Mouse (Mus musculus) spleen, adult 2 months (tissue): ENCODE measurements around the gene Mdga2. TPM values are rescaled to one million over a fixed set of nuclear protein-coding genes. Genes with fewer than 3 reads are reported as not detected.

Experiments
- DNase-seq, 2 experiments: peaks; one replicate each; pipeline versions ENCODE4 v3.0.0 to v3.0.0-alpha.2; 2012 to 2021; ENCODE audit warnings: low spot score in 2 of 2, low read depth in 1 of 2
- H3K27ac ChIP-seq: fragments of 200-500 bp; 2 replicates; pipeline ENCODE4 v1.5.1; 2012; ENCODE audit warnings: low read length, inconsistent platforms; ENCODE audit not compliant: insufficient read depth
- H3K27me3 ChIP-seq: fragments of 200-500 bp; 2 replicates; pipeline ENCODE4 v1.6.1; 2012; ENCODE audit warnings: mild to moderate bottlenecking, moderate library complexity, low read length, inconsistent platforms; ENCODE audit not compliant: control insufficient read depth, insufficient read depth
- H3K36me3 ChIP-seq: fragments of 200-500 bp; 2 replicates; pipeline ENCODE4 v1.6.1; 2012; ENCODE audit warnings: mild to moderate bottlenecking, low read length, inconsistent platforms; ENCODE audit not compliant: control insufficient read depth, insufficient read depth
- H3K4me1 ChIP-seq: fragments of 200-500 bp; 2 replicates; pipeline ENCODE4 v1.6.1; 2011; ENCODE audit warnings: inconsistent platforms; ENCODE audit not compliant: control insufficient read depth, insufficient read depth, insufficient read length
- H3K4me3 ChIP-seq: fragments of 200-500 bp; 2 replicates; pipeline ENCODE4 v1.5.1; 2011; ENCODE audit warnings: mild to moderate bottlenecking, inconsistent platforms; ENCODE audit not compliant: insufficient read depth, insufficient read length; ENCODE audit errors: extremely low read depth
- CTCF ChIP-seq: fragments of 200-500 bp; IDR thresholded peaks from 2 replicates; pipeline ENCODE4 v1.5.1; 2011; ENCODE audit warnings: mild to moderate bottlenecking, inconsistent platforms; ENCODE audit not compliant: insufficient read depth, insufficient read length, insufficient replicate concordance; ENCODE audit errors: extremely low read depth
- POLR2A ChIP-seq: fragments of 200-500 bp; IDR thresholded peaks from 2 replicates; pipeline ENCODE4 v1.6.1; 2011; ENCODE audit warnings: low read depth, low read length, inconsistent platforms
- WGBS: fragments of 180-500 bp; shearing (Covaris S2); methylation state at CpG from one replicate; pipeline ENCODE4 v1.1.7; 2018; 5-methylcytosine and 5-hydroxymethylcytosine counted together
- polyA plus RNA-seq: library from polyadenylated mRNA; depleted of rRNA; stranded (reverse); fragments of >200 nt; gene quantifications from 2 replicates; pipeline ENCODE4 v1.2.3, GENCODE M21; 2012; rRNA removed

The Mdga2 gene
- 0.04 TPM in 1 of 2 replicates, not detected in the other for polyA plus RNA-seq

DNA sequence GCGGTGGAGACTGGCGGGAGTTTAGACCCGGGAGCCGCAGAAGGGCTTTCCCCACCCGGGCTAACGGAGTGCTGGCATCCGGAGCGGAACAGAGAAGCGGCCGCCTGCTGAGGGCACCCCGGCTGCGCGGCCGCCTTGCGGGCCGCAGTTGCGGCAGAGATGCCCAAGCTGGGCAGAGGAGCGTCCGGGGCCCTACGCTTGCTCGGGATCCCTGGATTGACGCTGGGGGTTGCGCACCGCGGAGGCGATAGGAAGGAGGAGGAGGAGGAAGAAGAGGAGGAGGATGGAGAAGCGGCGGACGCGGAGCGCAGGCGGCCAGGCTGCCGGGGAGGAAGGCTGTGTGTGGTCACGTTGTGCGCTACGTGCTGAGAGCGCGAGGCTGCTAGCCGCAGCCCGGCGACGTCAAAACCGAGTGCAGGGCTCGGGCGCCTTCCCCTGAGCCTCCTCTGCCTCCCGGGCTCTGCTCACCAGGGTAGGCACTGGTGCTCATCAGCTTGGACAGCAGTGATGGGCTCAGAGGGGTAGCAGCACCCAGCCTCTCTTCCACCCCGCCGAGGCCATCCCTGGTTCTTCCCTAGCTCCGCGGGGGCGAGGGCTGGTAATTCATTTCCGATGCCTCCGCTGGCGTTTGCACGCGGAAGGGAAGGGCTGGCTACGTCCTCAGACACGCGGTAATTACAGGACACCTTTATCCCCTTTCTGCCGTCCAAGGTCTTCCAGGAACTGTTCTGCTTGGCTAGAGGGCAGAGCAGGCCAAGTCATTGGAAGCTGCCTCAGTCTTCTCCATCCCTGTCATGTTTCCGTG lies at the start of gene Mdga2:
TSS of gene Mdga2 (minus strand) at position 329 of the 805 bp plus-strand sequence.
- 5% methylated on average over 61 of the region's 61 CpGs for WGBS
- no peak for TF ChIP-seq CTCF
- no peak within 1 kb of the TSS for H3K27ac ChIP-seq
- peaks cover 6% of the 10 kb centered on the region; the same call in 1 of the 2 replicates for H3K27me3 ChIP-seq
- H3K4me1 ChIP-seq = no peaks in the 10 kb centered on the region
- no peak for DNase-seq
- no peak within 1 kb of the TSS for H3K4me3 ChIP-seq
- H3K36me3 ChIP-seq = no peaks in the 10 kb centered on the region

DNA sequence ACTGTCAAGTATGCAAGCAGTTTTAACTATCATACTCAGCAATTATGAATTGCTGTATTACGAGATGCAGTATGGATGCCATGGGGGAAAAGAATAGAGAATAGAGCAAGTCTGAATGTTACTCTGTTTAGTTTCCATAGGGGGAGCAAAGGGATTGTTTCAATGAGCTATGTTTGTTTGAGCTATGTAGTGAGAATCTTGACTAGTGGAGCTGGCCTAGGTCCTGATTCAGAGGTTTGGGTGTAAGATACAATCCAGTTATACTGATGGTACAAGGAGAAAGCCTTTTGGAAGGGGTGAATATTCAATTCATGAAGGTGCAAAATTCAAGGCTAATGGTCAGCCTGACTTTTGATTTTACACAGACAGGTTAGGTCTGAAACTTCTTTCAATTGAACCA lies 45.1 kb upstream of the Mdga2 start:
- Histone ChIP-seq H3K4me3 (no peak overlapping the region), H3K27me3 (no peaks in the 10 kb centered on the region), H3K36me3 (no peaks in the 10 kb centered on the region), H3K4me1 (no peaks in the 10 kb centered on the region), H3K27ac (no peak overlapping the region)
- DNase-seq = no peak
- 76% methylated on average over 1 of the region's 1 CpGs for WGBS
- TF ChIP-seq POLR2A = no peak
- no peak for TF ChIP-seq CTCF

DNA sequence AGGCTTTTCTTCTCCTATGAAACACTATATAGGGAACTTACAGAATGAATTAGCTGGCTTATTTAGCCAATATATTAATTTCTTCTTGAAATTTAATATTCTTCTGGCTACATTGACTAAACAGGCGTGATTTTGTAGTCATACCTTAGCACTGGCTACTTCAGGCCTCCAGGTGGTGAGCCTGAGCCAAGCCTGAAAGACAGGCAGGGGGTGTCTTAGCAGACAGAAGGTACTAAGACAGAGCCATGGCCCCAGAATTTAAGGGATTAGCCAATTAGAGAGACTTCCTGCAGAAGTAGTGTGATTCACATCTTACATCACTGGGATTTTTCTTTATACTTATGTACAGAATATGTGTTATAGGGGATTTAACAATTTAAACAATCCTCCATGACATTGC lies 1.2 kb upstream of the Mdga2 start:
- Histone ChIP-seq H3K4me1 (no peaks in the 10 kb centered on the region), H3K36me3 (no peaks in the 10 kb centered on the region), H3K4me3 (no peak overlapping the region), H3K27me3 (peaks cover 6% of the 10 kb centered on the region; the same call in 1 of the 2 replicates), H3K27ac (no peak overlapping the region)
- no peak for TF ChIP-seq CTCF
- no peak for TF ChIP-seq POLR2A
- DNase-seq = no peak
- 45% methylated on average over 1 of the region's 1 CpGs for WGBS

DNA sequence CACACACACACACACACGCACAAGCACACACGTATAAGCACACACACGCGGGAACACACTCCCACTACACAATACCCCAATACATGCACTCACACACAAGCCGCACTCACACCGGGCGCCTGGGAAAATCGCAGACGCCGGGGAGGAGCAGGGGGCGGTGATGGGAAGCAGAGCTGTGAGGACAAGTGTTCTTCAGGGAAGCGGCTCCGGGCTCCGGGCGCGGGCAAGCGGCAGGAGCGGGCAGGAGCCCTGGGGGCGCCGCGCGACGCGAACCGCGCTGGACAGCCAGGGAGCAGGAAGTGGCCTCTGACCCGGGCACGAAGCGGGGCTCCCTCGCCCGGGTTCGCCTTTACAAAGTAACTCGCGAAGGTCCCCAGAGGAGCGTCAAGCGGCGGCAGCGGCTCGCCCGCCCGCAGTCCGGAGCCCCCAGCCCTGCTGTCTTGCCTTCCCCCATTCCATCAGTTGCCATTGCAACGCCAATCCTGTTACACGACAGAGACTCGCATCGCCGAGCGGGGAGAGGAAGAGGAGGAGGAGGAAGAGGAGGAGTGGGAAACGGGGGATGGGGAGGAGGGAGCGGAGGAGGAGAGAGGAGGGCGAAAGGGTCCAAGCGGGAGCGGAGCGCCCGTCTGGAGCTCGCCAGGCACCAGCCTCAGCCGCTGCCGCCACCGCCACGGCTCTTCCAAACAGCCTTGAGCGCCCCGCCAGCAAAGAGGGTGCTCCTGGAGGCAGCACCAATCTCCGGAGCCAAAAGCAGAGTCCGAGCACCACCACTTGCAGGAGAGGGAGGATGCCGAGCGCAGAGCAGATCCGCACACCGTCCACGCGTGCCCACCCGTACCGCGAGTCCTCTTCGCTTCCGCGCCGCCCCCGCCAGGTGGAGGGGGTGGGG lies 774 bp downstream of the Mdga2 start:
- no peak for DNase-seq
- Histone ChIP-seq H3K4me3 (no peak overlapping the region), H3K4me1 (no peaks in the 10 kb centered on the region), H3K27me3 (peaks cover 6% of the 10 kb centered on the region; the same call in 1 of the 2 replicates), H3K27ac (no peak overlapping the region), H3K36me3 (no peaks in the 10 kb centered on the region)
- TF ChIP-seq POLR2A = no peak
- no peak for TF ChIP-seq CTCF
- WGBS = 5% methylated on average over 78 of the region's 78 CpGs

DNA sequence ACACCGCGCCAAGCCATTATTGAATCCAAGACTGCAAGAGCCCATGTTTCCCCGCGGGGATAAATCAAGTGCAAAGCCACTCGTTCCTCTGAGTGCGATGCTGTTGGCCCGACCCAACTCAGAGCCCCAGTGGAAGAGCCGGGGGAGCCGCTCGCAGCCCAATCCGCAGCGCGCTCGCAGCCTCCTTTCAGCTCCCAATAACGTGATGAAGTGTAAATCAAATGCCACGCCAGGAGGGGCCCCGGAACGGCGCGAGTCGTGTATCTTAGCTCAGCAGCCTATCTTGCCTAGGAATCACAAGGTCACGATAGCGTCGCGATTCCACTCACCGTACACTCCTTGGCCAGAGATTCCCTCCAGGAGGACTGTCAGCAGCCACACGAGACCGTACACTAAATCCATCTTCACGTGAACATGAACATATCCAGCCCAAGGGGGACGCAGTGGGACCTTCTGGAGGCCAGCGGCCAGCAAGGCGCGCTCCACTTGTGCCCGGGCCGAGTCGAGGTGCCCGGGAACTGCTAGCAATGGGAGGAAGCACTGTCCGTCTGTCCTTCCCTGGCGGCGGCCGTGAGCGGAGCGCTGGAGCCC lies 1.6 kb downstream of the Mdga2 start:
- no peak overlapping the region for H3K4me3 ChIP-seq
- H3K27me3 ChIP-seq = peaks cover 6% of the 10 kb centered on the region; the same call in 1 of the 2 replicates
- WGBS = 3% methylated on average over 43 of the region's 43 CpGs
- H3K27ac ChIP-seq = no peak overlapping the region
- no peak for DNase-seq
- TF ChIP-seq CTCF (no peak), POLR2A (no peak)
- no peaks in the 10 kb centered on the region for H3K36me3 ChIP-seq
- no peaks in the 10 kb centered on the region for H3K4me1 ChIP-seq

DNA sequence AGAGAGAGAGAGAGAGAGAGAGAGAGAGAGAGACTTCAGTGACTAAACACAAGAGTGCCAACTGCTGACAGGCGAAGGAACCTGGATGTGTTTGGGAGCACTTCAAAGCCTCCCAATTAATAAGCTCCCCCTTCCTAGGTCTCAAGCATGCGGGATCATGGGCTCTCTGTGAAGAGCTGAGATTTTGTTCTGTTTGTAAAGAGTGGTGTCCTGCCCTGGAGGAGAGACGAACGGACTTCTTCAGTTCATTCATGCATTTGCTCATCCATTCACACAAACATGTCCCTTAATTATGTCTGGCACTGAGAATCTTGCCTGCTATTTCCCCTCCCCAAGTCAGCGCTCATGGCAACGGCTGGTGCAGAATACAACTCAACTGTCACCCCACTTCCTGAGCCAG lies 2.3 kb downstream of the Mdga2 start:
- Histone ChIP-seq H3K27ac (no peak overlapping the region), H3K4me3 (no peak overlapping the region), H3K36me3 (no peaks in the 10 kb centered on the region), H3K27me3 (peaks cover 6% of the 10 kb centered on the region; the same call in 1 of the 2 replicates), H3K4me1 (no peaks in the 10 kb centered on the region)
- DNase-seq = no peak
- WGBS = 10% methylated on average over 6 of the region's 6 CpGs
- TF ChIP-seq CTCF (no peak), POLR2A (no peak)
